Mouse (Mus musculus) liver, postnatal 0 days (tissue): ENCODE results near the gene 4930402H24Rik.

Experiments used
- CTCF ChIP-seq: sonication (generic); IDR thresholded peaks from 2 replicates; pipeline ENCODE4 v1.5.1; 2016; ENCODE audit warnings: antibody characterized with exemption, low read depth
- EP300 ChIP-seq: IDR thresholded peaks from 2 replicates; pipeline ENCODE4 v1.6.1; 2016; ENCODE audit warnings: antibody characterized with exemption, low read depth, mild to moderate bottlenecking

DNA sequence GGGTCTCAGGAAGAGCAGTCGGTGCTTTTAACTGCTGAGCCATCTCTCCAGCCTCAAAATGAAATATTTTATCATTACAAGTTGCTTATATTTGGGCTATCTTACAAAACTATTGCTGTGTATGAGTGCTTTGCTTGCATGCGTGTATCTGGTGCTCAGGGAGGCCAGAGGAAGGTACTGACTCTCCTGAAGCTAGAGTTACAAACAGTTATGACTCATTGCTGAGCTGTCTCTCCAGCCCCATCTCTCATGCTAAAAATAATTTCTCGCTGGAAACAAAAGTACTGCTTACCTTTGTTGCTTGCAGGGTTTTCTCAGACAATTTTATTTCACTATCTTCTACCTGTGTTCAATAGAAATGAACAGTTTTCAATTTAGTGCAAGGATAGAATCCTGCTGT lies 140.8 kb downstream of the 4930402H24Rik start:
- TF ChIP-seq CTCF (no peak), EP300 (no peak)
